Mouse (Mus musculus): ENCODE measurements around the gene Pcyt1b.

DNA sequence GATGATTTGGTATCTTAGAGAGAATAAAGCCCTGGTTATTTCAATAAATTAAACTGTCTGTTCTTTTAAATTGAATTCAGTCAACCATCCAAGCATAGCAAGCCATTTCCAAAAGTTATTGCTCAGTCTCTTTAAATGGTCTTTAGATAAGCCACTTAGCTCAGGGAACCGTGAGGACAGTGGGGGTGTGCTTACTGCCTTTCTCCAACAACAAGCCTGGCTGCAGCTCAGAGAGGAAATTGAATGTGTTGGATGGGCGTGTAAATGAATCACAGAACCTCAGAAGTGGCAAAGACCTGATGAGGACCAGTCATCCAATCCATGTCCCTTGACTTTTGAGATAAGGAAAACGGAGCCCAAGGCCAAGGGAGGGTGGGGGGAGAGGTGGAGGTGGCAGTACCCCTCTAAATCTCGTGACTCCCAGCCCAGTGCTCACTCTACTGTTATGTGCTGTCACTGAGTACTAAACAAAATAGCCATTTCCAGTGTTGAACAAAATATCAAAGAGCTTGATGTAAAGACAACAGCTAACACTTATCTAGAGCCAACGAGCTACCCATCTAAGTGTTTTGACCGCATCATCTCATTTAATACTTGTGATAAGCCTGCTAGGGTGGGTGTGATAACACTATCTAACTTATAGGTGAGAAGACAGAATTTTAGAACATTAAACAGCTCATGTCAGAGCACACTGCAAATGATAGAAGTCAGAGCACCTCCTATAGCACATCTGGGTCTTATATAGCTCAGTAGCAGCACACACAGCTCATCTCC lies 78.5 kb downstream of the Pcyt1b start:
- TF ChIP-seq POLR2A (IDR thresholded peaks at IDR 0.05; ENCODE audit: control insufficient read depth, low read depth, low read length) (no peak), CTCF (IDR thresholded peaks at IDR 0.05; ENCODE audit: control insufficient read depth, insufficient read depth, insufficient replicate concordance, low read depth, low read length) (no peak)
